Mouse (Mus musculus) kidney, postnatal 0 days (tissue): Measurements from ENCODE around the gene Cacna1c. TPM values are rescaled to one million over a fixed set of nuclear protein-coding genes. Genes with fewer than 3 reads are reported as not detected.

Experiments used
- ATAC-seq: fragments of 200-750 bp; cut with Nextera tagmentation; replicated peaks from 2 replicates; pipeline ENCODE4 v1.8.0; 2017; ENCODE audit warnings: low read depth, moderate number of reproducible peaks, moderate TSS enrichment, moderate library complexity; ENCODE audit not compliant: low FRiP score
- DNase-seq: peaks from one replicate; pipeline ENCODE4 v3.0.0-alpha.2; 2016; ENCODE audit warnings: low spot score
- H3K27ac ChIP-seq: fragments of 300-500 bp; sonication (generic); 2 replicates; pipeline ENCODE4 v1.5.1; 2014; ENCODE audit warnings: mild to moderate bottlenecking
- H3K27me3 ChIP-seq: fragments of 300-500 bp; sonication (generic); 2 replicates; pipeline ENCODE4 v1.6.1; 2014; ENCODE audit warnings: low read length, mixed read lengths; ENCODE audit not compliant: insufficient read depth
- H3K36me3 ChIP-seq: fragments of 300-500 bp; sonication (generic); 2 replicates; pipeline ENCODE4 v1.6.1; 2014; ENCODE audit warnings: low read length, mixed read lengths; ENCODE audit not compliant: insufficient read depth
- H3K4me1 ChIP-seq: fragments of 300-500 bp; sonication (generic); replicated peaks from 2 replicates; pipeline ENCODE4 v1.6.1; 2014; ENCODE audit warnings: antibody characterized with exemption, low read length, mixed read lengths; ENCODE audit not compliant: insufficient read depth
- H3K4me2 ChIP-seq: fragments of 300-500 bp; sonication (generic); 2 replicates; pipeline ENCODE4 v1.6.1; 2014; ENCODE audit warnings: mild to moderate bottlenecking, low read length, moderate library complexity, mixed read lengths
- H3K4me3 ChIP-seq: fragments of 300-500 bp; sonication (generic); replicated peaks from 2 replicates; pipeline ENCODE4 v1.5.1; 2014; ENCODE audit warnings: low read depth, low read length
- H3K9ac ChIP-seq: fragments of 300-500 bp; sonication (generic); 2 replicates; pipeline ENCODE4 v1.6.1; 2014; ENCODE audit warnings: low read depth, low read length
- H3K9me3 ChIP-seq: fragments of 300-500 bp; sonication (generic); replicated peaks from 2 replicates; pipeline ENCODE4 v1.6.1; 2016; ENCODE audit warnings: low read length, inconsistent platforms, mixed read lengths
- CTCF ChIP-seq: IDR thresholded peaks from 2 replicates; pipeline ENCODE4 v1.5.1; 2016; ENCODE audit warnings: antibody characterized with exemption, low read depth, mild to moderate bottlenecking, moderate library complexity
- WGBS: fragments of 180-500 bp; shearing (Covaris S2); extraction: QIAGEN DNeasy Blood & Tissue Kit; methylation state at CpG from one replicate; pipeline ENCODE4 v1.1.7; 2014; 5-methylcytosine and 5-hydroxymethylcytosine counted together
- polyA plus RNA-seq: library from polyadenylated mRNA; unstranded; fragments of >200 nt; fragmentation: Nextera tagmentation; extraction: Ambion mirVana; gene quantifications from 2 replicates; pipeline ENCODE4 v1.2.1, GENCODE M21; 2015

The Cacna1c gene
- polyA plus RNA-seq, 1 experiment from 2014 or later, result 1.3 TPM

- H3K36me3 ChIP-seq, result no peaks in the 10 kb centered on the region
- H3K9ac ChIP-seq, result no peak overlapping the region
- no peaks in the 10 kb centered on the region for H3K9me3 ChIP-seq
- H3K4me2 ChIP-seq, result no peak overlapping the region
- no peaks in the 10 kb centered on the region for H3K4me1 ChIP-seq
- ATAC-seq, result no peak
- TF ChIP-seq CTCF, result no peak
- no peak for DNase-seq
- no peak overlapping the region for H3K4me3 ChIP-seq
- no peaks in the 10 kb centered on the region for H3K27me3 ChIP-seq
- WGBS, result 63% methylated on average over 7 of the region's 7 CpGs
- H3K27ac ChIP-seq, result no peak overlapping the region
Measured at GRCm38 (mm10) chr6:119096481-119096880, 99.7 kb downstream of the Cacna1c start.

- no peak for TF ChIP-seq CTCF
- no peaks in the 10 kb centered on the region for H3K36me3 ChIP-seq
- no peak for ATAC-seq
Measured at GRCm38 (mm10) chr6:119095081-119095480, 101.1 kb downstream of the Cacna1c start.

GRCm38 (mm10) chr6:119089173-119089572, 107.0 kb downstream of the Cacna1c start:
- no peak for TF ChIP-seq CTCF
- Histone ChIP-seq H3K9me3 (no peaks in the 10 kb centered on the region), H3K27ac (no peak overlapping the region), H3K9ac (no peak overlapping the region), H3K36me3 (no peaks in the 10 kb centered on the region), H3K4me3 (no peak overlapping the region), H3K27me3 (no peaks in the 10 kb centered on the region), H3K4me2 (no peak overlapping the region), H3K4me1 (no peaks in the 10 kb centered on the region)
- WGBS, result 54% methylated on average over 8 of the region's 8 CpGs
- peak; percentile 45 for DNase-seq
- ATAC-seq, result no peak

More at GRCm38 (mm10) chr6:119095081-119095480, 101.1 kb downstream of the Cacna1c start:
- no peak overlapping the region for H3K9ac ChIP-seq
- no peak overlapping the region for H3K27ac ChIP-seq
- H3K9me3 ChIP-seq, result no peaks in the 10 kb centered on the region
- H3K4me3 ChIP-seq, result no peak overlapping the region
- 75% methylated on average over 6 of the region's 6 CpGs for WGBS
- H3K27me3 ChIP-seq, result no peaks in the 10 kb centered on the region
- no peaks in the 10 kb centered on the region for H3K4me1 ChIP-seq
- no peak for DNase-seq
- no peak overlapping the region for H3K4me2 ChIP-seq

GRCm38 (mm10) chr6:119088381-119088780, 107.8 kb downstream of the Cacna1c start:
- no peaks in the 10 kb centered on the region for H3K9me3 ChIP-seq
- no peak overlapping the region for H3K9ac ChIP-seq
- no peaks in the 10 kb centered on the region for H3K27me3 ChIP-seq
- TF ChIP-seq CTCF, result no peak
- peak; percentile 14 for DNase-seq
- 66% methylated on average over 8 of the region's 8 CpGs for WGBS
- H3K36me3 ChIP-seq, result no peaks in the 10 kb centered on the region
- H3K4me2 ChIP-seq, result no peak overlapping the region
- no peak for ATAC-seq
- no peak overlapping the region for H3K4me3 ChIP-seq
- no peaks in the 10 kb centered on the region for H3K4me1 ChIP-seq
- H3K27ac ChIP-seq, result no peak overlapping the region

DNA sequence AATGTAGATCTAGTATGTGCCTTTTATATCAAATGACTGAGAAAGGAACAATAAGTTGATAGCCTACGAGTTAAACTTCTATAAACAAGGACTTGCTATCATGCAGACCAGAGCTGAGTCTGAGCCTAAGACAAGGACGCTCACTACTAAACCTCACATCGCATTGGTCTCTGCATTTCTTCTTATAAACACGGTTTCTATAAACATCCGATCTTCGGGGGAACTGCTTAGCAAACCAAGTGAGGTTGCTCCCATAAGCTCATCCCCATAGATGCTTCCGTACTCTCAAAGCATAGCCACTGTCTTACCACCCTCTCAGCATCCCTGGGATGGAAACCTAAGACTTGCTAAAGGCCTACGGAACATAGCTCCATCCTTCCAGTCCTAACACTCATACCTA, 108.3 kb downstream of the Cacna1c start:
- 87% methylated on average over 8 of the region's 8 CpGs for WGBS
- Histone ChIP-seq H3K4me3 (no peak overlapping the region), H3K4me1 (no peaks in the 10 kb centered on the region), H3K27me3 (no peaks in the 10 kb centered on the region), H3K4me2 (no peak overlapping the region), H3K27ac (no peak overlapping the region), H3K36me3 (no peaks in the 10 kb centered on the region), H3K9ac (no peak overlapping the region), H3K9me3 (no peaks in the 10 kb centered on the region)
- no peak for TF ChIP-seq CTCF
- DNase-seq (no peak), ATAC-seq (no peak)

DNA sequence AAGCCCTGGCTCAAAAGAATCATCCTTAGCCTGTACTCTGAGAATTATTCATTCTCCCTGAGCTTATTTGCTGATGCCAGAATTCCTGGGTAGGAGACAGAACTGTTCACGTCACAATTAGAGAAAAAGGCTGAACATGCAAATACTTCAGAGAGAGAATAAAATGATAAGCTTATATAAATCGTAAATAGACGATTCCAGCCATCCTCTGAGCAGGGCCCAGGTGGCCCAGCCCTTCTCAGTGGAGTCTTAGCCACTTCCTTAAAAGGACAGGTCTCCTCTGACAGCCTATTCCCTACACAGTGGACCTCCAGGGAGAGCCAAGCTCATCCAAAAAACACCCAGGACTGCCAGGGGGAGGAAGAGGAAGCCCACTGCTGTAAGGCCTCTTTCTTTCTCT, 110.4 kb downstream of the Cacna1c start:
- Histone ChIP-seq H3K9ac (no peak overlapping the region), H3K36me3 (no peaks in the 10 kb centered on the region), H3K4me3 (no peak overlapping the region), H3K9me3 (no peaks in the 10 kb centered on the region), H3K27ac (no peak overlapping the region), H3K27me3 (no peaks in the 10 kb centered on the region), H3K4me1 (no peaks in the 10 kb centered on the region), H3K4me2 (no peak overlapping the region)
- no peak for DNase-seq
- no peak for ATAC-seq
- TF ChIP-seq CTCF, result no peak
- WGBS, result 63% methylated on average over 3 of the region's 3 CpGs

DNA sequence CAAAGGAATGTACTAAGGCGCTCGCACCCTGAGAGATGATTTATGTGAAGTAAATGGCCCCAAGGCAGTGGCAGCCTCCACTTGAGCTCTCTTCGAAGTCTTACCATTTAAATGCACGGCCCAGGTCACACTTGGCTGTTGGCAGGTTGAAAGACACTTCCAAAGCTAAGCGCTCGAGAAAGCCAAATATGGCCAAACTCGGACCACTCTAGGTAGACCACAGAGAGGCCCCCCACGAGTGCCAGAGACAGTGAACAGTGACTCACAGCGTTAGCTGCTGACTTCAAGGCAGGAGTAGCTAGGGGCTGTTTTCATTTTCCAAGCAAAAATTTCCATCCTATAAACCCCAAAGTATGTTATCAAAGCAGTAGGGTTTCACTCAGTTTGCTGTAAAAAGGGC, 111.7 kb downstream of the Cacna1c start:
- Histone ChIP-seq H3K9ac (no peak overlapping the region), H3K4me1 (no peaks in the 10 kb centered on the region), H3K4me3 (no peak overlapping the region), H3K27me3 (no peaks in the 10 kb centered on the region), H3K4me2 (no peak overlapping the region), H3K36me3 (no peaks in the 10 kb centered on the region), H3K9me3 (no peaks in the 10 kb centered on the region), H3K27ac (no peak overlapping the region)
- WGBS, result 38% methylated on average over 9 of the region's 9 CpGs
- ATAC-seq, result no peak
- TF ChIP-seq CTCF, result no peak
- peak; percentile 43 for DNase-seq
